Mouse (Mus musculus): ENCODE results near the gene Cd46. TPM values are rescaled to one million over a fixed set of nuclear protein-coding genes. Genes with fewer than 3 reads are reported as not detected.

Cd46 gene
- polyA plus RNA-seq, 1 experiment from 2014 or later, result 0.72 TPM

DNA sequence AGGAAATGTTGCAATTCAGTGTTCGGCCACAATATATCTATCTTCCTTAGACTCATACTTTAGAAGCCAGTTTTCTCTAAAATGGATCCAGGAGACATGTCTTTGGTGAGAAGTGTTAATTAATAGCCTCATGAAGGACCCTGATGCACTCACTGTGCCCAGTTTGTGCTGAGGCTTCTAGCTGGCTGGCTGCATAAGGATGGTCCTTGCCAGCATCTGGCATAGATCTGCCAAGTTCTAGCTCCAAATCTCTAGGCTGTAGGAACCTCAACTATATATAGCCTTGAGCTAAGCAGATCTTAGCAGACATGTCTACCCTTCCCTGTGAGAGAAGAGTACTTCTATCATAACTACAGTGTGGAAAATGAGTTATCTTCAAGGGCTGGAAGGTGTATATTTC, 68.2 kb downstream of the Cd46 start:
- Histone ChIP-seq H3K4me3 (ENCODE audit: low read depth, low read length) (no peak overlapping the region), H3K27ac (ENCODE audit: low read depth, low read length) (no peak overlapping the region), H3K27me3 (replicated peaks; ENCODE audit: control insufficient read depth, insufficient read depth, low read length) (no peaks in the 10 kb centered on the region), H3K9ac (ENCODE audit: low read depth, low read length) (no peak overlapping the region), H3K36me3 (ENCODE audit: control insufficient read depth, insufficient read depth) (no peaks in the 10 kb centered on the region; the same call in 1 of the 2 replicates), H3K4me1 (replicated peaks; ENCODE audit: control insufficient read depth, insufficient read depth, low read length) (no peaks in the 10 kb centered on the region), H3K9me3 (ENCODE audit: control insufficient read depth) (no peaks in the 10 kb centered on the region), H3K4me2 (replicated peaks; ENCODE audit: low read depth) (no peak overlapping the region)
- ATAC-seq, result no peak
- no peak for TF ChIP-seq CTCF (IDR thresholded peaks at IDR 0.05; ENCODE audit: low read depth)
- WGBS, result 69% methylated on average over 1 of the region's 1 CpGs

- no peak for TF ChIP-seq CTCF (IDR thresholded peaks at IDR 0.05; ENCODE audit: low read depth)
- no peaks in the 10 kb centered on the region; the same call in 1 of the 2 replicates for H3K36me3 ChIP-seq (ENCODE audit: control insufficient read depth, insufficient read depth)
- no peaks in the 10 kb centered on the region for H3K27me3 ChIP-seq (replicated peaks; ENCODE audit: control insufficient read depth, insufficient read depth, low read length)
- no peak for ATAC-seq
- no peak overlapping the region for H3K9ac ChIP-seq (ENCODE audit: low read depth, low read length)
- no peaks in the 10 kb centered on the region for H3K4me1 ChIP-seq (replicated peaks; ENCODE audit: control insufficient read depth, insufficient read depth, low read length)
- no peaks in the 10 kb centered on the region for H3K9me3 ChIP-seq (ENCODE audit: control insufficient read depth)
- H3K4me3 ChIP-seq (ENCODE audit: low read depth, low read length), result no peak overlapping the region
- 82% methylated on average over 2 of the region's 2 CpGs for WGBS
- H3K27ac ChIP-seq (ENCODE audit: low read depth, low read length), result no peak overlapping the region
- H3K4me2 ChIP-seq (replicated peaks; ENCODE audit: low read depth), result no peak overlapping the region
Observed at GRCm38 (mm10) chr1:195021831-195022230, 70.2 kb downstream of the Cd46 start.

DNA sequence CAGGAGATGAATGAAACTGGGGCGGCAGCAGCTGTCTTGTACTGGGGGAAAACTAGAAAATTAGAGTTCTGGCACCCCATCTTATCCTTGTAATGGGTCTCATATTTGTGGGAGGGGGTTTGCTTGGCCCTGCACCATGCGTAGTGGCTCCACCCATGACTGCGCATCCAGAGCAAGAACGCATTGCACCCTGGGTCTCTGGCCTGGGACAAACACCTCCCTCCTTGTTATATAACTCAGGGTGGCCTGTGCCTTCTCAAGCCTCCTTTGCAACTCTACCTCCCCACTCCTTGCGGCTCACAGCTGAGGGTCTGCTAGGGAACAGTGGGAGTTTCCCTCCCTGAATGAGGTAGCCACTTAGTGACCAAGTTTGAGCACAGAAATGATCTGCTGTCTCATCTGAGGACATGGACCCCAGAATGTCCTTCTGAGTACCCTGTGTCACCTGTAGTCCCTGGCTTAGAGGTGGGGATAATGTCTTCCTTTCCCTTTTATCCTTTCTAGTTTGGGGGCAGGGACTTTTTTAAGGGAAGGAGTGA, 72.9 kb downstream of the Cd46 start:
- Histone ChIP-seq H3K9me3 (ENCODE audit: control insufficient read depth) (no peaks in the 10 kb centered on the region), H3K36me3 (ENCODE audit: control insufficient read depth, insufficient read depth) (no peaks in the 10 kb centered on the region; the same call in 1 of the 2 replicates), H3K9ac (ENCODE audit: low read depth, low read length) (no peak overlapping the region), H3K27ac (ENCODE audit: low read depth, low read length) (no peak overlapping the region), H3K4me1 (replicated peaks; ENCODE audit: control insufficient read depth, insufficient read depth, low read length) (peaks cover 1% of the 10 kb centered on the region; the same call in 1 of the 2 replicates), H3K27me3 (replicated peaks; ENCODE audit: control insufficient read depth, insufficient read depth, low read length) (no peaks in the 10 kb centered on the region), H3K4me3 (ENCODE audit: low read depth, low read length) (no peak overlapping the region), H3K4me2 (replicated peaks; ENCODE audit: low read depth) (no peak overlapping the region)
- ATAC-seq, result no peak
- TF ChIP-seq CTCF (IDR thresholded peaks at IDR 0.05; ENCODE audit: low read depth), result no peak
- 95% methylated on average over 5 of the region's 5 CpGs for WGBS

GRCm38 (mm10) chr1:195018089-195018999, 73.7 kb downstream of the Cd46 start:
- Histone ChIP-seq H3K4me1 (replicated peaks; ENCODE audit: control insufficient read depth, insufficient read depth, low read length) (peaks cover 3% of the 10 kb centered on the region; the same call in 1 of the 2 replicates), H3K36me3 (ENCODE audit: control insufficient read depth, insufficient read depth) (no peaks in the 10 kb centered on the region; the same call in 1 of the 2 replicates), H3K27ac (ENCODE audit: low read depth, low read length) (no peak overlapping the region), H3K4me2 (replicated peaks; ENCODE audit: low read depth) (0 out of 2 replicates have a peak overlapping the region, but pooled peaks have one; percentile 13), H3K9me3 (ENCODE audit: control insufficient read depth) (no peaks in the 10 kb centered on the region), H3K27me3 (replicated peaks; ENCODE audit: control insufficient read depth, insufficient read depth, low read length) (no peaks in the 10 kb centered on the region), H3K4me3 (ENCODE audit: low read depth, low read length) (no peak overlapping the region), H3K9ac (ENCODE audit: low read depth, low read length) (no peak overlapping the region)
- no peak for TF ChIP-seq CTCF (IDR thresholded peaks at IDR 0.05; ENCODE audit: low read depth)
- 0 out of 2 replicates have a peak, but pooled peaks have one; percentile 25 for ATAC-seq
- WGBS, result 84% methylated on average over 9 of the region's 9 CpGs

DNA sequence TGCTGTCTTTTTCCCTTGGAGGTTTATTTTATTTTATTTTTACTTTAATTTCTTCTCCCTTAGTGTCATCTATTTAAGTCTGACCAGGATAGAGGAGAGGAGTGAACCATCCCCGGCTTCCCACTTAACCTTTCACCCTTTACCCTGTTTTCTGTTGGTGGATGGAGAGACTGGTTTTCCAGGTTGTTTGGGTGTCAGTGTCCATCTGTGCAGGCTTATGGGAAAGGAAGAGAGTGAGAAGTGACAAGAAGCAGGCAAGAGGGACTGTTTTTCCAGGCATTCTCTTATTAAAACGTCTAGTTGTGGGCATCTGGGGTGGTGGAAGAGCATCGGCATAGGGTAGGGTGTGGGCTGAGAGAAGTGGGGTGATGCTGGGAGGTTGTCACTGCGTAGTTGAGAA, 74.4 kb downstream of the Cd46 start:
- Histone ChIP-seq H3K27me3 (replicated peaks; ENCODE audit: control insufficient read depth, insufficient read depth, low read length) (no peaks in the 10 kb centered on the region), H3K36me3 (ENCODE audit: control insufficient read depth, insufficient read depth) (no peaks in the 10 kb centered on the region), H3K9ac (ENCODE audit: low read depth, low read length) (no peak overlapping the region), H3K4me3 (ENCODE audit: low read depth, low read length) (no peak overlapping the region), H3K4me2 (replicated peaks; ENCODE audit: low read depth) (peak overlapping the region; percentile 50; the same call in 1 of the 2 replicates), H3K27ac (ENCODE audit: low read depth, low read length) (no peak overlapping the region), H3K9me3 (ENCODE audit: control insufficient read depth) (no peaks in the 10 kb centered on the region), H3K4me1 (replicated peaks; ENCODE audit: control insufficient read depth, insufficient read depth, low read length) (peaks cover 3% of the 10 kb centered on the region)
- no peak for TF ChIP-seq CTCF (IDR thresholded peaks at IDR 0.05; ENCODE audit: low read depth)
- ATAC-seq, result no peak
- WGBS, result 72% methylated on average over 4 of the region's 4 CpGs

GRCm38 (mm10) chr1:195016811-195017501, 75.1 kb downstream of the Cd46 start:
- no peak overlapping the region for H3K4me3 ChIP-seq (ENCODE audit: low read depth, low read length)
- H3K9ac ChIP-seq (ENCODE audit: low read depth, low read length), result no peak overlapping the region
- 57% methylated on average over 11 of the region's 11 CpGs for WGBS
- H3K9me3 ChIP-seq (ENCODE audit: control insufficient read depth), result no peaks in the 10 kb centered on the region
- H3K27ac ChIP-seq (ENCODE audit: low read depth, low read length), result no peak overlapping the region
- TF ChIP-seq CTCF (IDR thresholded peaks at IDR 0.05; ENCODE audit: low read depth), result peak; percentile 47
- no peak; the same call in 1 of the 2 replicates for ATAC-seq
- no peaks in the 10 kb centered on the region for H3K27me3 ChIP-seq (replicated peaks; ENCODE audit: control insufficient read depth, insufficient read depth, low read length)
- H3K4me2 ChIP-seq (replicated peaks; ENCODE audit: low read depth), result peak overlapping the region; percentile 50
- H3K36me3 ChIP-seq (ENCODE audit: control insufficient read depth, insufficient read depth), result no peaks in the 10 kb centered on the region
- peaks cover 3% of the 10 kb centered on the region for H3K4me1 ChIP-seq (replicated peaks; ENCODE audit: control insufficient read depth, insufficient read depth, low read length)
